Mouse (Mus musculus) lung, embryonic 14.5 days (tissue): ENCODE results near the gene Pmp22. TPM values are rescaled to one million over a fixed set of nuclear protein-coding genes. Genes with fewer than 3 reads are reported as not detected.

Experiments
- ATAC-seq: fragments of 200-750 bp; cut with Nextera tagmentation; 2 replicates; pipeline ENCODE4 v1.8.0; 2017; ENCODE audit warnings: mild to moderate bottlenecking, moderate TSS enrichment, moderate library complexity; ENCODE audit not compliant: insufficient read depth
- DNase-seq: peaks from one replicate; pipeline ENCODE4 v3.0.0-alpha.2; 2015
- H3K27ac ChIP-seq: fragments of 300-500 bp; sonication (generic); 2 replicates; pipeline ENCODE4 v1.5.1; 2014; ENCODE audit warnings: low read depth, mild to moderate bottlenecking, moderate library complexity
- H3K27me3 ChIP-seq: fragments of 300-500 bp; sonication (generic); 2 replicates; pipeline ENCODE4 v1.6.1; 2014; ENCODE audit warnings: low read length, control low read depth; ENCODE audit not compliant: insufficient read depth
- H3K36me3 ChIP-seq: fragments of 300-500 bp; sonication (generic); 2 replicates; pipeline ENCODE4 v1.6.1; 2014; ENCODE audit warnings: control low read depth; ENCODE audit not compliant: insufficient read depth
- H3K4me1 ChIP-seq: fragments of 300-500 bp; sonication (generic); 2 replicates; pipeline ENCODE4 v1.6.1; 2014; ENCODE audit warnings: antibody characterized with exemption, control low read depth; ENCODE audit not compliant: insufficient read depth
- H3K4me2 ChIP-seq: fragments of 300-500 bp; sonication (generic); 2 replicates; pipeline ENCODE4 v1.6.1; 2014; ENCODE audit warnings: mild to moderate bottlenecking
- H3K4me3 ChIP-seq: fragments of 300-500 bp; sonication (generic); 2 replicates; pipeline ENCODE4 v1.5.1; 2014; ENCODE audit warnings: low read depth, low read length
- H3K9ac ChIP-seq: fragments of 300-500 bp; sonication (generic); 2 replicates; pipeline ENCODE4 v1.6.1; 2014
- H3K9me3 ChIP-seq: fragments of 300-500 bp; sonication (generic); 2 replicates; pipeline ENCODE4 v1.6.1; 2016; ENCODE audit warnings: low read depth, low read length, control low read depth
- CTCF ChIP-seq: IDR thresholded peaks from 2 replicates; pipeline ENCODE4 v1.5.1; 2016; ENCODE audit warnings: antibody characterized with exemption, low read depth
- WGBS: fragments of 180-500 bp; shearing (Covaris S2); extraction: QIAGEN DNeasy Blood & Tissue Kit; methylation state at CpG from one replicate; pipeline ENCODE4 v1.1.7; 2014; 5-methylcytosine and 5-hydroxymethylcytosine counted together
- polyA plus RNA-seq: library from polyadenylated mRNA; unstranded; fragments of >200 nt; fragmentation: Nextera tagmentation; extraction: Ambion mirVana; gene quantifications from 2 replicates; pipeline ENCODE4 v1.2.1, GENCODE M21; 2014

Pmp22 gene
- polyA plus RNA-seq, 1 experiment from 2014 or later, result 223 TPM

DNA sequence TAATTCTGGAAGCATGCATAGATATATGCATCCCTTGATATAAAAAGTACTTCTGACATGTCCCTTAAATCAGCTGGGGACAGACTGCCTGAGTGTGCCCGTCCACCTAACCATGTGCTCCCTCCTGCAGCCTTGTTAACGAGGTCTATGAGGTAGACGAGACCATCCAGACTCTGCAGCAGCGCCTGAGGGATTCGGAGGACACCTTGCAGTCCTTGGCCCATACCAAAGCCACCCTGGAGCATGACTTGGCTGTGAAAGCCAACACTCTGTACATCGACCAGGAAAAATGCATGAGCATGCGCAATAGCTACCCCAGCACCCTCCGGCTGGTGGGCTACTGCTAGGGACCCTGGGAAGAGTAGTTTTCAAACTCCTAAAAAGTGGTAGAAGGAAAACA lies 34.3 kb upstream of the Pmp22 start:
- Histone ChIP-seq H3K9me3 (no peaks in the 10 kb centered on the region), H3K4me2 (no peak overlapping the region), H3K9ac (no peak overlapping the region), H3K27me3 (no peaks in the 10 kb centered on the region), H3K36me3 (no peaks in the 10 kb centered on the region), H3K4me1 (peaks cover 2% of the 10 kb centered on the region; the same call in 1 of the 2 replicates), H3K27ac (no peak overlapping the region), H3K4me3 (no peak overlapping the region)
- 84% methylated on average over 8 of the region's 8 CpGs for WGBS
- no peak for TF ChIP-seq CTCF
- ATAC-seq, result no peak
- DNase-seq, result no peak

DNA sequence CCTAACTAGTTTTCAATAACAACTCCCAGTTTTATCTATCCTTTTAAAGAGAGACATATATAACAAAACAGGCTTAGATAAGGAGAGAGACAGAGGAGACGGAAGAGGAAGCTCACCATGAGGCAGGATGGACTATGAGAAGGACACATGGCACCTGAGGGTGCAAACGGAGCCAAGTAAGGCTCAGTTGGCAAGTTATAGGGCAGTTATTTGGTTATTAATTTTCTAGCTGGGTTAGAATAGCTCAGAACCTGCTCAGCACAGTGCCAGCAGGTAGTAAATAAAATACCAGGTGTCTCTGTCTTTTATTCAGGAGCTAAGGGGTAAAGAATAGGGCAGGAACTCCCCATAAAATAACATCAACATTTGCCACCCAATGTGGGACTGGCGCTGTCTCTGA lies 30.8 kb upstream of the Pmp22 start:
- DNase-seq (no peak), ATAC-seq (no peak)
- no peak for TF ChIP-seq CTCF
- Histone ChIP-seq H3K36me3 (no peaks in the 10 kb centered on the region), H3K4me1 (no peaks in the 10 kb centered on the region), H3K27me3 (no peaks in the 10 kb centered on the region), H3K4me3 (no peak overlapping the region), H3K4me2 (no peak overlapping the region), H3K27ac (no peak overlapping the region), H3K9ac (no peak overlapping the region), H3K9me3 (no peaks in the 10 kb centered on the region)
- WGBS, result 69% methylated on average over 3 of the region's 3 CpGs

DNA sequence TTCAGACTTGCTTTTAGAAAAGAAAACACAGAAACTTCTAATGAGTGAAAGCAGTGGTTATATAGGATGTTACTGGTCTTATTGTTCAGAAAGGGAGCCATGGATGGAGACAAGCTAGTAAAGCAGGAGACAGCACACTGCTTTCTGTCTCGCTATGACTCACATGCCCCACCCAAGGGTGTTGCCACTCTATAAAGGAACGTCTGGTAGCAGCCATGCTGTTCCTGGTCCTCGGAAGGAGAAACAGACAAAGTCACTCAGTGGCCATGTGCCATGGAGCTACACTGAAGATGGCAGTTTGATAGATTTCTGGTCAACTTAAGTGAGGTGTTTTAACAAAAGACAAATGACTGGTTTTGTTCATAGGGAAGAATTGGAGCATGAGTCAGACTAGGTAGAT lies 29.4 kb upstream of the Pmp22 start:
- Histone ChIP-seq H3K4me1 (no peaks in the 10 kb centered on the region), H3K27ac (no peak overlapping the region), H3K4me3 (no peak overlapping the region), H3K4me2 (no peak overlapping the region), H3K36me3 (no peaks in the 10 kb centered on the region), H3K27me3 (no peaks in the 10 kb centered on the region), H3K9ac (no peak overlapping the region), H3K9me3 (no peaks in the 10 kb centered on the region)
- DNase-seq (no peak), ATAC-seq (no peak)
- no peak for TF ChIP-seq CTCF
- 74% methylated on average over 3 of the region's 3 CpGs for WGBS

DNA sequence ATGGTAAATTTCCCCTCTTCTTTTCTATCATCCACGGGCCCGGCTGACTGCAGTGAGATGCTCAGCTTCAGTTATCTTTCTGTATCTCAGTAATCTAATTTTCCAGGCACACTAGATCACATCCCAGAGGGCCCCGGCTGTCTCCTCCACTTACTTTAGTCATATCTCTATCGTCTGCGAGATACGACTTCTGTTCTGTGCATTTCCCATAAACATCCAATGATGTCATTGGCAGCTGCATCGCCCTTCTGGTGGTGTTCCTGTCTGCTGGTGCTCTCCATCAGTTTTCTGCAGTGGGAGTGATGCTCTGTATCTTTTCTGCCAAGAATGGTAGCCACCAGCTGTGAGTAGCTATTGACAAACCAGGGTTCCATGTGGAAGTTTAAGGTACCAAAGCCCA lies 25.5 kb upstream of the Pmp22 start:
- Histone ChIP-seq H3K36me3 (no peaks in the 10 kb centered on the region), H3K27me3 (no peaks in the 10 kb centered on the region), H3K9me3 (no peaks in the 10 kb centered on the region), H3K4me1 (0 out of 2 replicates have a peak, but pooled peaks cover 4% of the 10 kb centered on the region), H3K27ac (no peak overlapping the region), H3K4me2 (no peak overlapping the region), H3K4me3 (no peak overlapping the region), H3K9ac (no peak overlapping the region)
- no peak for TF ChIP-seq CTCF
- no peak for DNase-seq
- 71% methylated on average over 7 of the region's 7 CpGs for WGBS
- no peak for ATAC-seq

DNA sequence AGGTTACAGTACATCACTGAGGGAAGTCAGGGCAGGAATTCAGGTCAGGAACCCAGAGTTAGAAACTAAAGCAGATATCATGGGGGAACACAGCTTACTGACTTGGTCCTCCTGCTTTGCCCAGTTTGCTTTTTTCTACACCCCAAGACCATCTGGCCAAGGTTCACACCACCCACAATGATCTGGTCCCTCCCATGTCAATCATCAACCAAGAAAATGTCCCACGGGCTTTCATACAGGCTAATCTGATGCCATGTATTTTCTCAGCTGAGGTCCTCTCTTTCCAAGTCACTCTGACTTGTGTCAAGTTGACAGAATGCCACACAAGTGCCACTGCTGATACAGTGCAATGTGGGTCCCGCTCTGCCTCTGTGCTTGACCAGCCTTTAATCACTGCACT lies 24.8 kb upstream of the Pmp22 start:
- 0 out of 2 replicates have a peak, but pooled peaks cover 4% of the 10 kb centered on the region for H3K4me1 ChIP-seq
- 82% methylated on average over 2 of the region's 2 CpGs for WGBS
- ATAC-seq, result no peak

DNA sequence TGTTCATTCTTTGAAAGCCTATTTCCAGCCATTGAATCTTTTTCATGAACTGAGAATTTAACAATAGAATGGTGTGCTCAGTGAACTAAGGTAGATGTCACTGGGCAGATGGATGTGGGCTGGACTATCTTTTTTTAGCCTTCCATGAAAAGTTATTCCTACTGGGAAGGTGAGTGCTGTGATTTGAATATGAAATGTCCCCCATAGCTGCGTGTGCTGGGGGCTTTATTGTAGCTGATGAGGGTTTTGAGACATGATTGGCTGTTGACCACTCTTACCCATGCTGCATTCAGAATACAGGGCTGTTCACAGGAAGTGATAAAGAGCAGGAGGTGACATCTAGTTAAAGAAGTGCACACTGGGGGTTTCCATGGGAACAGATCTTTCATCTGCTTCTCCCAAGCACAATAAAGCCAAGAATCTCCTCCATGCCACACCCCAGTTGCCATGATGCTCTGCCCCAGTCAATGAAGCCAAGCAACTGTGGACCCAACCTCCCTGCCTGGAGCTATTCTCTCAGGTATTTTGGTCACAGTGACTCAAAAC lies 19.5 kb upstream of the Pmp22 start:
- TF ChIP-seq CTCF, result no peak
- Histone ChIP-seq H3K36me3 (no peaks in the 10 kb centered on the region), H3K9ac (no peak overlapping the region), H3K9me3 (no peaks in the 10 kb centered on the region), H3K4me1 (peaks cover 7% of the 10 kb centered on the region; the same call in 1 of the 2 replicates), H3K4me3 (no peak overlapping the region), H3K27ac (no peak overlapping the region), H3K4me2 (no peak overlapping the region), H3K27me3 (no peaks in the 10 kb centered on the region)
- DNase-seq (no peak), ATAC-seq (no peak)
- 74% methylated on average over 1 of the region's 1 CpGs for WGBS

More for the DNA sequence above, 24.8 kb upstream of the Pmp22 start:
- Histone ChIP-seq H3K9ac (no peak overlapping the region), H3K4me3 (no peak overlapping the region), H3K27me3 (no peaks in the 10 kb centered on the region), H3K36me3 (no peaks in the 10 kb centered on the region), H3K27ac (no peak overlapping the region), H3K9me3 (no peaks in the 10 kb centered on the region), H3K4me2 (no peak overlapping the region)
- no peak for DNase-seq
- TF ChIP-seq CTCF, result no peak

DNA sequence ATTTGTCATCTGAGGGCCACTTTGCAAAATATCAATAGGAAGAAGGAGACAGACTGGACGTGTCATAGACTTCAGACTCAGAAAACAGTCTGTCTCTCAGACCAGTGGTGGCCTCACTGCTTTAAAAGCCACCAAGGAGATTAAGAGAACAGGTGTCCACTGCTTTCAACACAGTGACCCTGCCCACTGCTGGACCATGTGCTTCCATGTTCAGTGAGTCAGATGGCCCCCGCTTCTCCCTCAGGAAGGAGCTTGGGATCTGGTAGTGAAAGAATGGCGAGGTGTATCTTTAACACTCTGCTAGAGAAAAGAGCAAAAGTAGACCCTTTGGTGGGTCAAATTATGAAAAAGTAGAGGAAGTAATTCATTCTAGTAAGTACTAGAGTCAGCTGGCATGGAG lies 18.5 kb upstream of the Pmp22 start:
- TF ChIP-seq CTCF, result no peak
- peaks cover 14% of the 10 kb centered on the region for H3K4me1 ChIP-seq

More for the DNA sequence above, 18.5 kb upstream of the Pmp22 start:
- DNase-seq (no peak), ATAC-seq (no peak)
- Histone ChIP-seq H3K9ac (no peak overlapping the region), H3K4me3 (no peak overlapping the region), H3K27me3 (no peaks in the 10 kb centered on the region), H3K27ac (no peak overlapping the region), H3K4me2 (no peak overlapping the region), H3K36me3 (no peaks in the 10 kb centered on the region), H3K9me3 (no peaks in the 10 kb centered on the region)
- WGBS, result 88% methylated on average over 3 of the region's 3 CpGs
